Mouse (Mus musculus) spleen, postnatal 0 days (tissue): ENCODE results near the gene Rhebl1. TPM values are rescaled to one million over a fixed set of nuclear protein-coding genes. Genes with fewer than 3 reads are reported as not detected.

ENCODE experiments used
- polyA plus RNA-seq: library from polyadenylated mRNA; unstranded; fragments of >200 nt; fragmentation: Nextera tagmentation; extraction: Ambion mirVana; gene quantifications from 2 replicates; pipeline ENCODE4 v1.2.1, GENCODE M21; 2015

Gene Rhebl1
- 7.1 and 7.7 TPM in 2 replicates for polyA plus RNA-seq

DNA sequence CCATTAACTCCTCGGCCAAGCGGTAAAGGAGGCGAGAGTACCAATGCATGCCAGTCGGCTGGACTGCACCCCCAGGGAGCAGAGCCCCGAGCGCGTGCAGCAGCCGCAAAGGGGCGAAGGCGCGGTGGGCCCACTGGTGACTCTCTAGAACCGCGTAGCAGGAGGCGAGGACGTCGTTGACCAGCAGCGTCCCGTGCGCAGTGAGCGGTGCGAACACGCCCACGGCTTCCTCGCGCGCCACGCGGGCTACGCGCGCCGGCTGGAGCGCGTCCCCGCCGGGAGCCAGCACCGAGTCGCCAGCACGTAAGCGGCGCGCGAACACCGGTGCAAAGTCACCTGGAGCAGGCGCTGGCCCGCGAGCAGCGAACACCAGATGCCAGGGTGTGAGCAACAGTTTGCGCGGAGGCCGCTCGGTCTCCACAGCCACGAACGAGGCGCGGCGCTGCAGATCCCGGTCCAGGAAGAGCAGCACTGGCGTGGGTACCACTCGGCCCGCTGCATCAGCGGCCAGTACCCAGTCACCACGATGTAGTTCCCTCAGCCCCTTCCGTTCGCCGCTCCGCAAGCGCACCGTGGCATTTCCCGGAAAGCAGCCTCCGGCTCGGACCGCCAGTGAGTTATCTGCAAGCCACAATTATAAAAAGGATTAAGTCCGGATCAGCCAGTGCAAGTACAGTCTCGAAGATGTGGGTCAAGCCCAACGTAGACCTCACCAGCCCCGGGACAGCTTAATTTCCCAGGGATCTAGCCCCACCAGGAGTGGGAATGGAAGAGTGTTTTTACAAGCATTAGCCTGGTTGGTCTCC lies at the start of gene Rhebl1:
Gene Rhebl1, minus strand, starts transcription at position 601 of the 806 bp plus-strand sequence.

DNA sequence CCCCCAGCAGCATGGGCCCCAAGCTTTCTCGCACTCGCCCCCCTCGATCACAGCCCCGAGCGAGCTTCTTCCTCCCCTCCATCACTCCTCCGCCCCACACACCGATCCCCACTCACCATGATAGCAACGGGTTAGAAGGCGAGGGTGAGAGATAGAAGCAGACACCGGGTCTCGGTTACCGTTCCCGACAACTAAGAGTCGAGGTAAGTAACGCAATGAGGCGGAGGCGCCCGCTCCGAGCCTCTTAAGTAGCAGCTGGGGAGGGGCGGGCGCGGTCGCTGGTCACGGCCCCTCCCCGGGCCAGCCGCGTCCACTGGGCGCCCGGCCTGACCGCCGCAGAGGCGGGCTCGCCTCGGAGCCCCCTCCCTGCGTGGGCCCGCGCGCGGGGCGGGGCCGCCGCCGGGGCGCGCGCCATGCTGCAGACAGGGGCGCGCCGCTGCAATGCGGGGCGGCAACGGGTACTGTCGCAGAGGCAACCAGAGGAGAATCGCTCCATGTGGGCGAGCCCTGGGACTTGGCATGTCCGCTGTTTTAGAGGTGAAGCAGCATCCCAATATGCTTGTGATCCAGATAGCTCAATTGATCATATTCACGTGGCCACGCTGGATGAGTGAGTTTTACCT lies 40.0 kb upstream of the Rhebl1 start, which contains the start of gene Tuba1b:
Gene Tuba1b, minus strand, starts transcription at position 349 of the 623 bp plus-strand sequence.

DNA sequence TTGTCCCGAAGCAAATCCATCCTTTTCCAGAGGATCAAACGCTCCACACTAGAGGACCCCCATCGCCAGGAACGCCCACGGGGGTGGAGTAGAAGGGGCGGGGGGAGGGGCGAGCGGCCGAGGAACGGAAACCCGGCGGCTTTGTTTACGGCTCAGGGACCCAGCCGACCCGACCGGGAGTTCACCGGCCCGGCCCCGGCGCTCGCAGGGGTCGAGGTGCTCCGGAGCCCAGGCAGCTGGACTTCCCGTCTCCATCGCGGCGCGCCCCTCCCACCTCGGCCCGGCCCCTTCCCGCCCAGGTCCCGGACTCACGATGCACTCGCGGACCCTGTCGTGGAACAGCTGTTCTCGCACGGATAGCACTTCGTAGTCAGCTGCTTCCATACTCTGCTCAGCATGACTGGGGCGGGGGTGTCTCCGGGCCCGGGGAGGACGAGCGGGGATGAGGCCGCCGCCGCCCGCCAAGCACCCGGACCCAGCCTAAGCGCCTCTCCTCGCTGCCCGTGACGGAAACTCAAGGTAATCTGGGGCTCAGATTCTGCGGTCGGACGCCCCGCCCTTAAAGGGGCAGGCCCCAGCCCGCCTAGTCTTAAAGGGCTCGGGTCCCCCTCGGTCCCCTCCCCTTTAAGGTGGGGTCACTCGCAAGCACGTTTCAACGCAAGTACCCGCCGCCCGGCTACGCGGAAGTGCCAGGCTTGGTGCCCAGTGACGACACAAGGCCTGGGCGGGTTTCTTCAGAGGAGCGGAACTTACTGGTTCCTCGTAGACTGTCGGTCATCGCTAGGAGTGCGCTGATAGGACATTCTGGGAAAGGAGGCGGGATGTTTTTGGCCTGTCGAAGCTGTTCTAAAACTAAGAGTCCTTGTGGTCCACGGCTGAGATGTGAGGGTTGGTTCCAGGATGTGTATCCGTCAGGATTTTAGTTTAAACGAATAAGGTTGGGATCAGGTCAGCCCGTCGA lies 23.5 kb upstream of the Rhebl1 start, which contains the start of gene Lmbr1l:
Gene Lmbr1l, minus strand, starts transcription at position 694 of the 961 bp plus-strand sequence.

DNA sequence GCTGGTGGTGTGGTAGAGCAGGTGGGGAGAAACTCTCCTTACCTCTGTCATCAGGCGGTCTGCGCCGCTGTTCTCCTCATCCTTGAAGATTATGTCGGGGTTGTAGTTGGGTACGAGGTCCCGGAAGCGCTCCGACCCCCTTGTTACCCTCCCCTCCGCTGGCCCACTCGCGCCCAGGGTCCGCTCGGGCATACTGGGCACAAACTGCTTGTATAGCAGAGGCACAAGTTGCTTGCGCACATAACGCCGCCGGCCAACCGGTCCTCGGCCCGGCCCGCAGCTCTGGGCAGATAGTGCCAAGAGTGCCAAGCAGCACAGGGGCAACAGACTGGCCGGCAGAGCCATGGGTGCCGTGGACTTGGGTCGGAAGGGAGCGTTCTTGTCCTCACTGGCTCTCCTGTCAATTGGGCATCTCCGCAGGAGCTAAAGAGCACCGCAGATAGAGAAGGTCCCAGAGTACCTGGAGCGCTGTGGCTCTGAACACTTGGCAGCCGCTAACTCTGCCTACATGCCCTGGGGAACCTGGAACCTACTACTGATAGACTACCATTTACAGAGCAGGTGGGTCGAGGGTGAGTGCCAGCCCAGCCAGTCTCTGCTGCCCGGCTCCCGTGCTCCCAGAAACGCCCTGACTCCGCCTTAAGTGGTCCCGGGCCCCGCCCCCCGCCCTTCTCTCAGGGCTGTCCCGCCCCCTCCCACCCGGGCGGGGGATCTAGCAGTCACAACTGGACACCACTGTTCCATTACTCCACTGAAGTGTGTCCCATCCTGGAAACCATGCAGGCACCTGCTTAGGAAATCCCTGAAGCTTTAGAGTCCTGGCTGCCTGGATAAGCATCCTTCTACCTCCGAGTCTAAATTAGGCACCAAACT lies 3.8 kb upstream of the Rhebl1 start, which contains the start of gene Dhh:
Gene Dhh, minus strand, starts transcription at position 613 of the 873 bp plus-strand sequence.

DNA sequence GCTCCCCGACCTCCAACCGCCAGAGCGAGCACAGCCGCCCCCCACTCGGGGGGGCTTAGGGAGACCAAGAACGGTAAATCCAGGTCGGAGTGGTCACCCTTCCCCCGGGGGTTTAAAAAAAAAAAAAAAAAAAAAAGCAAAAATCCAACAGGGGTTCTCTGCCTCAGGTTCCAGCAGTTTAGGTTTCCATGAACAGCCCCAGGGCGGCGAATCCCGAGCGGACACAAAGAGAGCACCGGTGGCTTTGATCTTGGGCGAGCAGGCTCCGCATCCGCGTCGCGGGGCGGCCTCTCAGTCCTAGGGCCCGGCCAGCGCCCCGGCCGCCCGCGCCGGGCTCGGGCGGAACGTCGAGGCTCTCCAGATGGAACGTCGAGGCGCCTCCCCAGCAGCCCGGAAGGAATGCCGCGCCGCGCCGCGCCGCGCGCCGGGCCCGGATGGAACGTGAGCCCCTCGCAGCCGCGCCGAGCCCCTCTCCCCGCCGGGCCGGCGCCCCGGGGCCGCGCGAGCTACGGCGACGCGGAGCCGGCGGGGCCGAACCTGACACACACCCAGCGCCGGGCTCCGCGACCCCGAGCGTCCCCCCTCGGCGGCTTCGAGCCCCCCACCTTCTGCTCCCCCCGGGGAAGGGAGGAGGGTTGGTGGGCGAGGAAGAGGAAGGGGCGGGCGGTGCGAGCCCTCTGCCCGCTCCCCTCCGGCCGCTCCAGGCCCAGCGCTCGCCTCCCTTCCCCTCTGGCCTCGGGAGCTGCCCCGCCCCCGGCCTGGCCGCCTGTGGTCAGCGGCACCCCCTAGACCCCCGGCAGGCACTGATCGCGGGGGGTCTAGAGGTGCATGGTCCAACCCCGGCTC lies 23.0 kb downstream of the Rhebl1 start, which contains the start of gene Kmt2d:
Gene Kmt2d, minus strand, starts transcription at position 135 of the 846 bp plus-strand sequence.

DNA sequence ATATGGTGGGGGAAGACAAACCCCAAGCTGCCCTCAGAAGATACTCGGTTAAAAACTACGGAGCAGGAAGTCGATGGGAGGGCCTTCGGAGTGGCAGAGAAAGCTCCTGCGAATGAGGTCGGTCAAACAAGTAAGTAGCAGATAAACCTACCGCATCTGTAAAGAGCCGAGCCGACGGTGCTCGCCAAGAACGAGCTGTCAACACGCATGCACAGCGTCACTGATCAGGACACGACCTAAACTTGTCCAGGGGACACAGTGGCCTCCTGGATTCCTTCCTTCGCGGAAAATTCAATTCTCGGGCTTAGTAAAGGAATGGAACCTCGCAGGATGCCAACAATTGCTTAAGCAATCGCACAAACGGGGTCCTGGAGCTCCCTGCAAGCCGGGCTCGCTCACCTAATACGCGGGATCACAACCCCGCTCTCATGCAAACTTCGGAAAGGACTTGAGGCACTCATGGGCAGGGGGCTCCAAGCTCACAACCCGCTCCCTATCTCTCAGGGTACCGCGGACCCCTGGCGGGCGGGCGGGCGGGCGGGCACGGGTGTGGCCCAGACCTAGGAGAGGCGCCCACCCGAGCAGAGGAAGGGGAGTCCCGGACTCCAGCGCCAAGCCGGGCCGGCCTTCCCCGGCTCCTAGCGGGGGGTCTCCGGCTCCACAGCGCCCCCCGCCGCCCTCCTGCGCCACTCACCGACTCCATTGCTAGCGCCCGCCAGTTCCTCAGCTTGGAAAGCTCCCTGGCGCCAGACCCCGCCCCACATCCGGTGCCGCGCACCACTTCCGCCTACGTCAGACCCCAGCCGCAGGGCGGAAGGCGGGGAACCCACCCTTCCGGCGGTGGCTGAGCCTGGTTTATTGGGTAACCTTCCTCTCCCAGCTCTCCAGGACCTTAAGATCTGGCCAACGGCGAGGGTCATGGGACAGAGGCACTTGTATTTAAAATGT lies 63.3 kb downstream of the Rhebl1 start, which contains the start of gene Prkag1:
Gene Prkag1, minus strand, starts transcription at position 786 of the 948 bp plus-strand sequence.

Other genes starting within 250 kb of the Rhebl1 start
- gene Ddx23, start 231.6 kb downstream of the Rhebl1 start, polyA plus RNA-seq: 17.7 and 19.2 TPM in 2 replicates
- gene Rnd1, start 217.1 kb downstream of the Rhebl1 start, polyA plus RNA-seq: 2.0 and 4.0 TPM in 2 replicates
- 0.18 TPM in 1 of 2 replicates, not detected in the other for gene Ccdc65, start 186.3 kb downstream of the Rhebl1 start, polyA plus RNA-seq
- gene Fkbp11, start 166.3 kb downstream of the Rhebl1 start, polyA plus RNA-seq: 15.8 and 16.0 TPM in 2 replicates
- 12.4 and 15.3 TPM in 2 replicates for gene Arf3, start 131.3 kb downstream of the Rhebl1 start, polyA plus RNA-seq
- 0.05 and 0.08 TPM in 2 replicates for gene Wnt10b, start 116.4 kb downstream of the Rhebl1 start, polyA plus RNA-seq
- not detected in 2 replicates for gene Wnt1, start 104.7 kb downstream of the Rhebl1 start, polyA plus RNA-seq
- 0.02 TPM in 1 of 2 replicates, not detected in the other for gene Ddn, start 85.0 kb downstream of the Rhebl1 start, polyA plus RNA-seq
- 98.2 and 100 TPM in 2 replicates for gene Prkag1, start 63.0 kb downstream of the Rhebl1 start, polyA plus RNA-seq
- gene Kmt2d, start 23.3 kb downstream of the Rhebl1 start, polyA plus RNA-seq: 8.7 and 9.7 TPM in 2 replicates
- 0.46 and 0.58 TPM in 2 replicates for gene Dhh, start 4.0 kb upstream of the Rhebl1 start, polyA plus RNA-seq
- 6.4 and 8.6 TPM in 2 replicates for gene Lmbr1l, start 23.7 kb upstream of the Rhebl1 start, polyA plus RNA-seq
- gene Tuba1b, start 40.0 kb upstream of the Rhebl1 start, polyA plus RNA-seq: 1,054 and 1,116 TPM in 2 replicates
- gene Gm49450, start 59.0 kb upstream of the Rhebl1 start, polyA plus RNA-seq: not detected in 2 replicates
- gene Tuba1a, start 59.2 kb upstream of the Rhebl1 start, polyA plus RNA-seq: 97.1 and 109 TPM in 2 replicates
- 222 and 241 TPM in 2 replicates for gene Tuba1c, start 135.4 kb upstream of the Rhebl1 start, polyA plus RNA-seq
- 1.5 and 1.8 TPM in 2 replicates for gene Prph, start 160.6 kb upstream of the Rhebl1 start, polyA plus RNA-seq
- gene Troap, start 180.0 kb upstream of the Rhebl1 start, polyA plus RNA-seq: 18.9 and 20.9 TPM in 2 replicates
- gene C1ql4, start 193.3 kb upstream of the Rhebl1 start, polyA plus RNA-seq: not detected in 2 replicates
- not detected in 2 replicates for gene Dnajc22, start 198.6 kb upstream of the Rhebl1 start, polyA plus RNA-seq
- 6.1 and 6.6 TPM in 2 replicates for gene Spats2, start 231.4 kb upstream of the Rhebl1 start, polyA plus RNA-seq